Mouse (Mus musculus): ENCODE results near the gene Gm49366.

- no peak for TF ChIP-seq E2F4 (IDR thresholded peaks at IDR 0.05; ENCODE audit: insufficient replicate concordance, low read depth, low read length)
- no peak for TF ChIP-seq CTCF (conservative IDR thresholded peaks at IDR 0.05 in 1 of 2, IDR thresholded peaks at IDR 0.05 in 1 of 2; ENCODE audit: low read depth in 2 of 2, low read length in 2 of 2)
- TF ChIP-seq BHLHE40 (IDR thresholded peaks at IDR 0.05; ENCODE audit: low read depth, low read length): no peak
These were observed 40.2 kb upstream of the Gm49366 start for GRCm38 (mm10) chr12:83998341-83999107.

Measured in CH12.LX (cell line).